Mouse (Mus musculus) limb, embryonic 10.5 days (tissue): ENCODE results near the gene Cdr2. TPM values are rescaled to one million over a fixed set of nuclear protein-coding genes. Genes with fewer than 3 reads are reported as not detected.
"Not testable (repeated sequence)": the region's sequence is repeated elsewhere in the genome, so short reads cannot be mapped to it uniquely, and the experiment has no call there.

Experiments
- DNase-seq: peaks from one replicate; pipeline ENCODE4 v3.0.0-alpha.2; 2017; ENCODE audit warnings: low spot score
- H3K27ac ChIP-seq: fragments of 300-500 bp; sonication (generic); 2 replicates; pipeline ENCODE4 v1.5.1; 2016; ENCODE audit warnings: mild to moderate bottlenecking
- H3K27me3 ChIP-seq: fragments of 300-500 bp; sonication (generic); 2 replicates; pipeline ENCODE4 v1.6.1; 2016; ENCODE audit warnings: low read depth, mild to moderate bottlenecking; ENCODE audit not compliant: poor library complexity, severe bottlenecking
- H3K36me3 ChIP-seq: fragments of 300-500 bp; sonication (generic); 2 replicates; pipeline ENCODE4 v1.6.1; 2016; ENCODE audit warnings: mild to moderate bottlenecking, moderate library complexity
- H3K4me1 ChIP-seq: fragments of 300-500 bp; sonication (generic); 2 replicates; pipeline ENCODE4 v1.6.1; 2016
- H3K4me3 ChIP-seq: fragments of 300-500 bp; sonication (generic); 2 replicates; pipeline ENCODE4 v1.5.1; 2016; ENCODE audit warnings: mild to moderate bottlenecking, moderate library complexity
- H3K9me3 ChIP-seq: fragments of 300-500 bp; sonication (generic); replicated peaks from 2 replicates; pipeline ENCODE4 v1.6.1; 2016; ENCODE audit warnings: mild to moderate bottlenecking
- WGBS: fragments of 180-500 bp; shearing (Covaris S2); methylation state at CpG from one replicate; pipeline ENCODE4 v1.1.7; 2016; 5-methylcytosine and 5-hydroxymethylcytosine counted together
- polyA plus RNA-seq: library from polyadenylated mRNA; unstranded; fragments of >200 nt; fragmentation: Nextera tagmentation; extraction: Ambion mirVana; gene quantifications from 2 replicates; pipeline ENCODE4 v1.2.1, GENCODE M21; 2016

Gene Cdr2
- polyA plus RNA-seq, 1 experiment from 2014 or later = 12.8 TPM

GRCm38 (mm10) chr7:121000065-121000822, 18.1 kb upstream of the Cdr2 start:
- Histone ChIP-seq H3K27ac (no peak overlapping the region), H3K27me3 (no peaks in the 10 kb centered on the region), H3K4me1 (no peaks in the 10 kb centered on the region), H3K4me3 (no peak overlapping the region), H3K9me3 (no peaks in the 10 kb centered on the region), H3K36me3 (no peaks in the 10 kb centered on the region)
- WGBS = 76% methylated on average over 3 of the region's 3 CpGs
- no peak for DNase-seq

- H3K36me3 ChIP-seq = no peaks in the 10 kb centered on the region
- no peak overlapping the region for H3K27ac ChIP-seq
- no peak overlapping the region for H3K4me3 ChIP-seq
- no peak for DNase-seq
- no peaks in the 10 kb centered on the region for H3K27me3 ChIP-seq
- 81% methylated on average over 2 of the region's 2 CpGs for WGBS
- no peaks in the 10 kb centered on the region for H3K4me1 ChIP-seq
- H3K9me3 ChIP-seq = no peaks in the 10 kb centered on the region
Measured at GRCm38 (mm10) chr7:120999021-120999530, 17.0 kb upstream of the Cdr2 start.

- WGBS = 80% methylated on average over 8 of the region's 8 CpGs
- H3K27ac ChIP-seq = no peak overlapping the region
- H3K4me1 ChIP-seq = no peaks in the 10 kb centered on the region
- H3K9me3 ChIP-seq = no peaks in the 10 kb centered on the region
- no peaks in the 10 kb centered on the region for H3K36me3 ChIP-seq
- H3K4me3 ChIP-seq = no peak overlapping the region
- DNase-seq = no peak
- no peaks in the 10 kb centered on the region for H3K27me3 ChIP-seq
Measured at GRCm38 (mm10) chr7:120991191-120991590, 9.1 kb upstream of the Cdr2 start.

- peak overlapping the region; percentile 93 for H3K27ac ChIP-seq
- H3K4me1 ChIP-seq = peaks cover 17% of the 10 kb centered on the region
- H3K9me3 ChIP-seq = no peaks in the 10 kb centered on the region
- WGBS = 10% methylated on average over 7 of the region's 7 CpGs
- DNase-seq = no peak
- H3K36me3 ChIP-seq = 0 out of 2 replicates have a peak, but pooled peaks cover 3% of the 10 kb centered on the region
- peak overlapping the region; percentile 85 for H3K4me3 ChIP-seq
- H3K27me3 ChIP-seq = 0 out of 2 replicates have a peak, but pooled peaks cover 5% of the 10 kb centered on the region
Measured at GRCm38 (mm10) chr7:120982968-120983367, 856 bp upstream of the Cdr2 start.

GRCm38 (mm10) chr7:120980931-120981924, 884 bp downstream of the Cdr2 start:
- 8% methylated on average over 39 of the region's 39 CpGs for WGBS
- Histone ChIP-seq H3K27me3 (0 out of 2 replicates have a peak, but pooled peaks cover 5% of the 10 kb centered on the region), H3K4me1 (peaks cover 17% of the 10 kb centered on the region), H3K4me3 (peak overlapping the region; percentile 85), H3K27ac (peak overlapping the region; percentile 93), H3K9me3 (no peaks in the 10 kb centered on the region), H3K36me3 (0 out of 2 replicates have a peak, but pooled peaks cover 3% of the 10 kb centered on the region)
- peak; percentile 76 for DNase-seq

GRCm38 (mm10) chr7:120980041-120980440, 2.1 kb downstream of the Cdr2 start:
- no peak for DNase-seq
- Histone ChIP-seq H3K9me3 (no peaks in the 10 kb centered on the region), H3K27ac (no peak overlapping the region), H3K27me3 (0 out of 2 replicates have a peak, but pooled peaks cover 5% of the 10 kb centered on the region), H3K36me3 (0 out of 2 replicates have a peak, but pooled peaks cover 3% of the 10 kb centered on the region), H3K4me1 (peaks cover 19% of the 10 kb centered on the region), H3K4me3 (no peak overlapping the region)
- 82% methylated on average over 4 of the region's 4 CpGs for whole genome bisulfite sequencing

- DNase-seq = no peak
- no peaks in the 10 kb centered on the region for H3K9me3 ChIP-seq
- H3K27me3 ChIP-seq = no peaks in the 10 kb centered on the region
- H3K4me3 ChIP-seq = no peak overlapping the region
- H3K36me3 ChIP-seq = 0 out of 2 replicates have a peak, but pooled peaks cover 3% of the 10 kb centered on the region
- 77% methylated on average over 7 of the region's 7 CpGs for WGBS
- peaks cover 10% of the 10 kb centered on the region for H3K4me1 ChIP-seq
- H3K27ac ChIP-seq = no peak overlapping the region
Measured at GRCm38 (mm10) chr7:120977063-120977462, 5.0 kb downstream of the Cdr2 start.

- H3K9me3 ChIP-seq = no peaks in the 10 kb centered on the region
- no peaks in the 10 kb centered on the region for H3K27me3 ChIP-seq
- peaks cover 6% of the 10 kb centered on the region for H3K36me3 ChIP-seq
- 92% methylated on average over 3 of the region's 3 CpGs for WGBS
- no peak overlapping the region for H3K27ac ChIP-seq
- H3K4me3 ChIP-seq = no peak overlapping the region
- DNase-seq = no peak
- H3K4me1 ChIP-seq = 0 out of 2 replicates have a peak, but pooled peaks cover 2% of the 10 kb centered on the region
Measured at GRCm38 (mm10) chr7:120974001-120974400, 8.1 kb downstream of the Cdr2 start.

GRCm38 (mm10) chr7:120972471-120972870, 9.6 kb downstream of the Cdr2 start:
- not testable (repeated sequence) for H3K4me3 ChIP-seq, H3K27me3 ChIP-seq, H3K9me3 ChIP-seq, DNase-seq, H3K27ac ChIP-seq, H3K4me1 ChIP-seq
- peaks cover 16% of the 10 kb centered on the region for H3K36me3 ChIP-seq
- 79% methylated on average over 2 of the region's 2 CpGs for WGBS

GRCm38 (mm10) chr7:120970112-120970511, 12.0 kb downstream of the Cdr2 start:
- H3K4me3 ChIP-seq = no peak overlapping the region
- DNase-seq = no peak
- no peaks in the 10 kb centered on the region for H3K27me3 ChIP-seq
- H3K4me1 ChIP-seq = no peaks in the 10 kb centered on the region
- H3K36me3 ChIP-seq = peaks cover 18% of the 10 kb centered on the region
- no peak overlapping the region for H3K27ac ChIP-seq
- 90% methylated on average over 5 of the region's 5 CpGs for WGBS
- no peaks in the 10 kb centered on the region for H3K9me3 ChIP-seq

GRCm38 (mm10) chr7:120969221-120969620, 12.9 kb downstream of the Cdr2 start:
- Histone ChIP-seq H3K27me3 (no peaks in the 10 kb centered on the region), H3K36me3 (peaks cover 18% of the 10 kb centered on the region), H3K9me3 (no peaks in the 10 kb centered on the region), H3K4me3 (no peak overlapping the region), H3K27ac (no peak overlapping the region), H3K4me1 (no peaks in the 10 kb centered on the region)
- no peak for DNase-seq
- WGBS = 90% methylated on average over 7 of the region's 7 CpGs

- Histone ChIP-seq H3K9me3 (no peaks in the 10 kb centered on the region), H3K4me3 (no peak overlapping the region), H3K27ac (no peak overlapping the region), H3K27me3 (no peaks in the 10 kb centered on the region), H3K36me3 (peaks cover 33% of the 10 kb centered on the region), H3K4me1 (no peaks in the 10 kb centered on the region)
- 95% methylated on average over 5 of the region's 5 CpGs for WGBS
- no peak for DNase-seq
Measured at GRCm38 (mm10) chr7:120963126-120963525, 19.0 kb downstream of the Cdr2 start.
